Mouse (Mus musculus) kidney, adult 2 months (tissue): ENCODE results near the gene Rhbdf1.

Source experiments
- CTCF ChIP-seq: fragments of 200-500 bp; conservative IDR thresholded peaks from 2 replicates; pipeline ENCODE4 v1.5.1; 2011; ENCODE audit warnings: low read depth, mild to moderate bottlenecking, control low read depth, low read length, moderate library complexity, mixed read lengths; ENCODE audit not compliant: insufficient read depth, insufficient read length
- POLR2A ChIP-seq: fragments of 200-500 bp; IDR thresholded peaks from one replicate; pipeline ENCODE4 v1.6.1; 2011; ENCODE audit warnings: low read depth, low read length, control low read depth

- no peak for TF ChIP-seq CTCF
- no peak for TF ChIP-seq POLR2A
These were observed 20.0 kb downstream of the Rhbdf1 start for GRCm38 (mm10) chr11:32201922-32202685.
